In genomic region chr17:8210675-8211074, GRCm38 (mm10) we compare ENCODE assay signal across 17 mouse cellular contexts. TPM values are rescaled to one million over a fixed set of nuclear protein-coding genes. Genes with fewer than 3 reads are reported as not detected.
"Had no signal": no experiment of that assay in that cellular context is flagged by ENCODE, and none has a peak within 500 bp of the region (broad histone marks: within the 10 kb centered on the region; RNA-seq: fewer than 3 reads in every experiment).

No protein-coding gene starts in this region.

- H3K4me3 ChIP-seq: left cerebral cortex, adult 2 months; limb, embryonic 10.5 days; liver, embryonic 15.5 days had no signal

- DNase-seq: kidney, adult 8-10 months; kidney, postnatal 25 days; lung, adult 2 months; lung, postnatal 10 days; midbrain, embryonic 14.5 days; right cerebral cortex, adult 18-20 months; thymus, postnatal 4 days had no signal

- H3K4me2 ChIP-seq: liver, embryonic 11.5 days; liver, embryonic 15.5 days had no signal

- H3K9me3 ChIP-seq: limb, embryonic 10.5 days; liver, embryonic 15.5 days had no signal

- H3K9ac ChIP-seq: liver, embryonic 15.5 days had no signal

- ATAC-seq: intestine, embryonic 16.5 days had no signal

- H3K27ac ChIP-seq: left cerebral cortex, adult 2 months; limb, embryonic 10.5 days; liver, embryonic 15.5 days; macrophage had no signal

- H3K36me3 ChIP-seq: limb, embryonic 10.5 days; liver, embryonic 15.5 days had no signal

- H3K27me3 ChIP-seq: liver, embryonic 15.5 days had no signal

- H3K4me1 ChIP-seq: limb, embryonic 10.5 days; liver, embryonic 15.5 days had no signal

RNA-seq across cellular contexts. Expression of gene Ccr6, which starts 25.2 kb away (rescaled TPM):
- total RNA-seq: left cerebral cortex, adult 2 months; left cerebral cortex, postnatal 14 days had no signal
- polyA plus RNA-seq: kidney, embryonic 16.5 days; limb, embryonic 10.5 days; limb, embryonic 14.5 days; liver, embryonic 11.5 days; liver, embryonic 15.5 days; macrophage; midbrain, embryonic 14.5 days; neural tube, embryonic 14.5 days had no signal
